Mouse (Mus musculus): ENCODE measurements around the gene Ccdc172. TPM values are rescaled to one million over a fixed set of nuclear protein-coding genes. Genes with fewer than 3 reads are reported as not detected.

Ccdc172 gene
- not detected in 2 replicates for polyA plus RNA-seq (2012; rRNA removed)

GRCm38 (mm10) chr19:58511818-58512217 is at the start of gene Ccdc172:
TSS of gene Ccdc172 (plus strand) at chr19:58511993.
- no peak for DNase-seq (ENCODE audit: extremely low spot score in 1 of 2, low spot score in 1 of 2)

GRCm38 (mm10) chr19:58463755-58464154 is 48.0 kb upstream of the Ccdc172 start:
- DNase-seq (ENCODE audit: extremely low spot score in 1 of 2, low spot score in 1 of 2): no peak

GRCm38 (mm10) chr19:58468331-58468730 is 43.5 kb upstream of the Ccdc172 start:
- DNase-seq (ENCODE audit: extremely low spot score in 1 of 2, low spot score in 1 of 2): peak in 1 of 2 experiments; percentile 32

GRCm38 (mm10) chr19:58469421-58469820 is 42.4 kb upstream of the Ccdc172 start:
- DNase-seq (ENCODE audit: extremely low spot score in 1 of 2, low spot score in 1 of 2): peak; percentile 72 to 97

GRCm38 (mm10) chr19:58474251-58474650 is 37.5 kb upstream of the Ccdc172 start:
- no peak for DNase-seq (ENCODE audit: extremely low spot score in 1 of 2, low spot score in 1 of 2)

GRCm38 (mm10) chr19:58482373-58482977 is 29.3 kb upstream of the Ccdc172 start:
- no peak for DNase-seq (ENCODE audit: extremely low spot score in 1 of 2, low spot score in 1 of 2)

GRCm38 (mm10) chr19:58486686-58487085 is 25.1 kb upstream of the Ccdc172 start:
- DNase-seq (ENCODE audit: extremely low spot score in 1 of 2, low spot score in 1 of 2): no peak

GRCm38 (mm10) chr19:58497106-58497505 is 14.7 kb upstream of the Ccdc172 start:
- no peak for DNase-seq (ENCODE audit: extremely low spot score in 1 of 2, low spot score in 1 of 2)

- no peak for DNase-seq (ENCODE audit: extremely low spot score in 1 of 2, low spot score in 1 of 2)
Observed at GRCm38 (mm10) chr19:58499420-58499966, 12.3 kb upstream of the Ccdc172 start.

GRCm38 (mm10) chr19:58500049-58500448 is 11.7 kb upstream of the Ccdc172 start:
- DNase-seq (ENCODE audit: extremely low spot score in 1 of 2, low spot score in 1 of 2): no peak

GRCm38 (mm10) chr19:58521696-58522095 is 9.9 kb downstream of the Ccdc172 start:
- DNase-seq (ENCODE audit: extremely low spot score in 1 of 2, low spot score in 1 of 2): peak in 1 of 2 experiments; percentile 31

GRCm38 (mm10) chr19:58523736-58524394 is 12.1 kb downstream of the Ccdc172 start:
- DNase-seq (ENCODE audit: extremely low spot score in 1 of 2, low spot score in 1 of 2): peak in 1 of 2 experiments; percentile 53

- DNase-seq (ENCODE audit: extremely low spot score in 1 of 2, low spot score in 1 of 2): no peak
Observed at GRCm38 (mm10) chr19:58525457-58526239, 13.9 kb downstream of the Ccdc172 start.

GRCm38 (mm10) chr19:58533077-58533476 is 21.3 kb downstream of the Ccdc172 start:
- DNase-seq (ENCODE audit: extremely low spot score in 1 of 2, low spot score in 1 of 2): no peak

GRCm38 (mm10) chr19:58536691-58537090 is 24.9 kb downstream of the Ccdc172 start:
- peak; percentile 53 to 58 for DNase-seq (ENCODE audit: extremely low spot score in 1 of 2, low spot score in 1 of 2)

- DNase-seq (ENCODE audit: extremely low spot score in 1 of 2, low spot score in 1 of 2): no peak
Observed at GRCm38 (mm10) chr19:58540396-58540795, 28.6 kb downstream of the Ccdc172 start.

- no peak for DNase-seq (ENCODE audit: extremely low spot score in 1 of 2, low spot score in 1 of 2)
Observed at GRCm38 (mm10) chr19:58548367-58548766, 36.6 kb downstream of the Ccdc172 start.

- DNase-seq (ENCODE audit: extremely low spot score in 1 of 2, low spot score in 1 of 2): no peak
Observed at GRCm38 (mm10) chr19:58550489-58550888, 38.7 kb downstream of the Ccdc172 start.

- no peak for DNase-seq (ENCODE audit: extremely low spot score in 1 of 2, low spot score in 1 of 2)
Observed at GRCm38 (mm10) chr19:58550916-58551315, 39.1 kb downstream of the Ccdc172 start.

GRCm38 (mm10) chr19:58554974-58555373 is 43.2 kb downstream of the Ccdc172 start:
- DNase-seq (ENCODE audit: extremely low spot score in 1 of 2, low spot score in 1 of 2): no peak

GRCm38 (mm10) chr19:58558352-58558751 is 46.6 kb downstream of the Ccdc172 start:
- peak; percentile 8 to 84 for DNase-seq (ENCODE audit: extremely low spot score in 1 of 2, low spot score in 1 of 2)
